Mouse (Mus musculus): ENCODE data around the gene Apof. TPM values are rescaled to one million over a fixed set of nuclear protein-coding genes. Genes with fewer than 3 reads are reported as not detected.

Apof gene
- total and polyA plus RNA-seq, 3 experiments = 0.66 to 1.3 (median 0.99) TPM

DNA sequence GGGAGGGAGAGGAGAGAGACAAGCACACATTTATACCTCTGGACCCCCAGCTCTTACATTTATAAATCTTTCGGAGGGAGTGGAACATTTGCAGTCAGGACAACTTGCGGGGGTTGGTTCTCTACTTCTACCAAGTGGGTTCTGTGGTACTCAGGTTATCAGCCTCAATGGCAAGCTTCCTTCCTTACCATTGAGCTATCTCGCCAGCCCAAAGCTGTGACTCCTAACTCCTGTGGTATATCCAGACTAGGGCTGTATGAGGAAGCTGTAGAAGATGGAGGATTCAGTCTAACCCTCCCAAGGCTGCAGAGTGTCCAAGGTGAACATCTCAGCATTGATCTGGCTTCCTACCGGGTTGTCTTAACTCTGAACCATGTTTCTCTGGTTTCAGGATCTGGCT, 29.3 kb upstream of the Apof start:
- H3K36me3 ChIP-seq (replicated peaks in 1 of 2; ENCODE audit: control insufficient read depth in 1 of 2, insufficient read depth in 1 of 2, low read length in 1 of 2) = peaks cover 34 to 79% of the 10 kb centered on the region in 2 experiments

DNA sequence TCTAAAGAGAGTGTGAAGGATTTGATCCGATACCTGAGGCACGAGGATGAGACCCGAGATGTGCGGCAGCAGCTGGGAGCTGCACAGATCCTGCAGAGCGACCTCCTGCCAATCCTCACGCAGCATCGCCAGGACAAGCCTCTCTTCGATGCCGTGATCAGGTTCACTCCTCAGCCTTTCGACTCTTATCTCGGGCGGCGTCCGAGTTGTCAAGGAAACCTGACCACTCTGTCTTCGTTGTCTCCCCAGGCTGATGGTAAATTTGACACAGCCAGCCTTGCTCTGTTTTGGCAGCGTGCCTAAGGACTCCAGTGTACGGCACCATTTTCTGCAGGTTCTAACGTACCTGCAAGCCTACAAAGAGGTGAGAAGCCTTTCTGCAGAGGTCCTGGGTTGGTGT, 28.3 kb upstream of the Apof start:
- Histone ChIP-seq H3K9ac (ENCODE audit: insufficient read depth, low read depth) (no peak overlapping the region), H3K9me3 (replicated peaks; ENCODE audit: low read length) (no peaks in the 10 kb centered on the region), H3K4me2 (ENCODE audit: insufficient read depth, low read depth, poor library complexity, severe bottlenecking) (no peak overlapping the region), H3K4me3 (replicated peaks in 1 of 3; ENCODE audit: low read depth in 2 of 3, low read length in 2 of 3, poor library complexity in 1 of 3) (no peak overlapping the region), H3K27ac (ENCODE audit: insufficient read depth, low read depth) (no peak overlapping the region), H3K79me2 (replicated peaks; ENCODE audit: control insufficient read depth, extremely low read depth, insufficient read depth, poor library complexity, severe bottlenecking) (no peaks in the 10 kb centered on the region; the same call in none of the 2 replicates), H3K36me3 (replicated peaks in 1 of 2; ENCODE audit: control insufficient read depth in 1 of 2, insufficient read depth in 1 of 2, low read length in 1 of 2) (peaks cover 43 to 81% of the 10 kb centered on the region in 2 experiments), H3K27me3 (replicated peaks) (no peaks in the 10 kb centered on the region), H3K4me1 (ENCODE audit: control insufficient read depth in 1 of 2, insufficient read depth in 2 of 2) (peaks cover 0 to 8% of the 10 kb centered on the region in 2 experiments; a peak in 1 of 4 replicates)
- in situ Hi-C loops (cut with MboI; ENCODE audit: low pct_ligation_motif_present, low pct_unique_long_range_greater_than_20kb, low sequenced_read_pairs) = no loop called here
- dilution Hi-C loops (cut with MboI; ENCODE audit: extremely low pct_ligation_motif_present, extremely low pct_unique_long_range_greater_than_20kb, low sequenced_read_pairs) = no loop called here
- no peak for DNase-seq (ENCODE audit: extremely low read depth)
- TF ChIP-seq E2F4 (IDR thresholded peaks at IDR 0.05; ENCODE audit: insufficient replicate concordance, low read depth, low read length) (no peak), MAX (IDR thresholded peaks at IDR 0.05; ENCODE audit: low read length) (no peak), NELFE (IDR thresholded peaks at IDR 0.05; ENCODE audit: low read depth, low read length) (no peak), CHD1 (IDR thresholded peaks at IDR 0.05; ENCODE audit: low read depth, low read length) (no peak), PAX5 (IDR thresholded peaks at IDR 0.05; ENCODE audit: low read length) (no peak), MAZ (IDR thresholded peaks at IDR 0.05; ENCODE audit: low read depth, low read length) (no peak), EP300 (IDR thresholded peaks at IDR 0.05; ENCODE audit: low read length) (no peak), MXI1 (IDR thresholded peaks at IDR 0.05; ENCODE audit: low read depth, low read length) (no peak), ZMIZ1 (IDR thresholded peaks at IDR 0.05; ENCODE audit: low read depth, low read length) (no peak), RAD21 (IDR thresholded peaks at IDR 0.05; ENCODE audit: low read depth, low read length) (no peak), TCF12 (IDR thresholded peaks at IDR 0.05; ENCODE audit: low read depth, low read length) (no peak), CTCF (conservative IDR thresholded peaks at IDR 0.05 in 1 of 2, IDR thresholded peaks at IDR 0.05 in 1 of 2; ENCODE audit: low read depth in 2 of 2, low read length in 2 of 2) (no peak), MYC (IDR thresholded peaks at IDR 0.05; ENCODE audit: low read depth, low read length) (no peak), MEF2A (IDR thresholded peaks at IDR 0.05; ENCODE audit: borderline replicate concordance, low read depth, low read length) (no peak), NRF1 (IDR thresholded peaks at IDR 0.05; ENCODE audit: low read depth, low read length) (no peak), ZKSCAN1 (IDR thresholded peaks at IDR 0.05; ENCODE audit: borderline replicate concordance, low read depth, low read length) (no peak), ZC3H11A (IDR thresholded peaks at IDR 0.05; ENCODE audit: low read depth, low read length) (no peak), POLR2AphosphoS2 (IDR thresholded peaks at IDR 0.05; ENCODE audit: low read depth, low read length) (no peak)

More for the DNA sequence above, 29.3 kb upstream of the Apof start:
- TF ChIP-seq MAFK (IDR thresholded peaks at IDR 0.05; ENCODE audit: insufficient replicate concordance, low read length) (no peak), SMC3 (IDR thresholded peaks at IDR 0.05; ENCODE audit: low read depth, low read length) (no peak), ZNF384 (IDR thresholded peaks at IDR 0.05; ENCODE audit: low read depth, low read length) (no peak)
- Histone ChIP-seq H3K79me2 (replicated peaks; ENCODE audit: control insufficient read depth, extremely low read depth, insufficient read depth, poor library complexity, severe bottlenecking) (peaks cover 6% of the 10 kb centered on the region), H3K27ac (ENCODE audit: insufficient read depth, low read depth) (no peak overlapping the region), H3K9me3 (replicated peaks; ENCODE audit: low read length) (no peaks in the 10 kb centered on the region), H3K4me1 (ENCODE audit: control insufficient read depth in 1 of 2, insufficient read depth in 2 of 2) (peaks cover 0 to 16% of the 10 kb centered on the region in 2 experiments; a peak in 2 of 4 replicates), H3K9ac (ENCODE audit: insufficient read depth, low read depth) (no peak overlapping the region), H3K4me3 (replicated peaks in 1 of 3; ENCODE audit: low read depth in 2 of 3, low read length in 2 of 3, poor library complexity in 1 of 3) (no peak overlapping the region), H3K27me3 (replicated peaks) (no peaks in the 10 kb centered on the region), H3K4me2 (ENCODE audit: insufficient read depth, low read depth, poor library complexity, severe bottlenecking) (no peak overlapping the region)
- in situ Hi-C loops (cut with MboI; ENCODE audit: low pct_ligation_motif_present, low pct_unique_long_range_greater_than_20kb, low sequenced_read_pairs) = no loop called here
- dilution Hi-C loops (cut with MboI; ENCODE audit: extremely low pct_ligation_motif_present, extremely low pct_unique_long_range_greater_than_20kb, low sequenced_read_pairs) = no loop called here
- no peak for DNase-seq (ENCODE audit: extremely low read depth)
